Mouse (Mus musculus) spleen, adult 2 months (tissue): ENCODE results near the gene Shc1.

Source experiments
- CTCF ChIP-seq: fragments of 200-500 bp; IDR thresholded peaks from 2 replicates; pipeline ENCODE4 v1.5.1; 2011; ENCODE audit warnings: mild to moderate bottlenecking, inconsistent platforms; ENCODE audit not compliant: insufficient read depth, insufficient read length, insufficient replicate concordance; ENCODE audit errors: extremely low read depth
- POLR2A ChIP-seq: fragments of 200-500 bp; IDR thresholded peaks from 2 replicates; pipeline ENCODE4 v1.6.1; 2011; ENCODE audit warnings: low read depth, low read length, inconsistent platforms

DNA sequence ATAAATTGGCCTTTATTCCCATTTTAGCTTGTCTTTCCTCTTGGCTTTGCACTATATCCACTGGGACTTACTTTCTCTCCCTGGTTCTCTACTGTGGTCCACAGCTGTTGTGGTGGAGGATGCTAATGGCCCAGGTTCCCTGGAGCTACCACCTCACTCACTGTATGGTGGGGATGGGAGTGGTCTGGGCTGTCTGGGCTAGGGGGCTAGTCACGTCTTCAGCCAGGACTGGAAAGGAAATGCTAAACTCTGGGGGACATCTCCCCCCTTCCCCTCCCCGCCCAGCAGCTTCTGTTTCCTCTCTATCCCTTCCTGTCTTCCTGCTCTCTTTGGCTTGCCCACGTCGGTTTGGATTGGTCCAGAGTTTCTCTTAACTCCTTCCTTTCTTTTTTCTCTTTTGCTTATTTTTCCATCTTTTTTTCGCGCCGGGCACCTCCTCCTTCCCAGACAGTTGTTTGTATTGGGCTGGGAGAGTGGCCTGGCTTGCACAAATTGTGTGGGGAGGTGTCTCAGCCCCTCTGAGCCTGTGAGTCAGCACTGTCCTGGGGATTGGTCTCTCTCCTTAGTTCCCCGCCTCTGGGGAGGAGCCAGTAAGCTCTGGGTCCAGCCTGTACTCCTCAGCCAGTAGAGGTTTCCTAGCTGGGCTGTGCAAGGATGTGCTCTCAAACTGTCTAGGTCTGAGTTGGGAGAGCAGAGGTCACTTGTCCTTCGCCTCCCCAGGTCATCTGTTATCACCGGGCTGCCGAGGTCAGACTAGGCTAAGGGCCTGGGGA, 2.9 kb downstream of the Shc1 start:
- TF ChIP-seq CTCF: no peak
- no peak for TF ChIP-seq POLR2A
